Mouse (Mus musculus): ENCODE measurements around the gene Slc6a11.

DNA sequence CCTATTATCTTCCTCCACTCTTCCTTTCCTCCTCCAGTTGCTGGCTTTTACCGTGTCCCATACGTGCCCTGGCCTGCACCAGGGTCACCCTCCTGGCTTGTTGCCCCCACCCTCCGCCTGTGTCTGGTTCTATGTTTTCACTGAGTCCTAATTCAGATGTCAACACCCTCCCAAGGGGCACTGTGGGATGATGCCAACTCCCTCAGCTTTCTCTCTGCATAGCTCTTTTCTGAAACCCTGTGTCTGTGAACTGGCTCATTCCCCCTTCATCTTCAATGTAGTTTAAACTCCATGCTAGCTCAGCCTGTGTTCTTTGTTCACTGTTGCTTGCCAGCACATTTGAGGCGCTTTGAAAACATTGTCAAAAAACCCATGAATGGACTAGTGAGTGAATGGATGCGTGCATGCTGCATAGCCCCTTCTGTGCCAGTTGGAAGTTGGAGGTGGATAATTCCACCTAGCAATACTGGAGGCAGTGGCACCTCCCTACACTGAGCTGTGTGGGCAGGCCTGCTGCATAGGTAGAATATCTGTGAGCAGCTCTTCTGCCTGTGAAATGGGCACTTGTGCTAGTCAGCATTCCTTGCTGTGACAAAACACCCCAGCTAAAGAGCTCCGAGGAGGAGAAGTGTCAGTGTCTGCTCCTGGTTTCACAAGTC, 13.5 kb downstream of the Slc6a11 start:
- TF ChIP-seq POLR2A (IDR thresholded peaks at IDR 0.05; ENCODE audit: insufficient read depth, low read depth, low read length): no peak
- TF ChIP-seq CTCF (IDR thresholded peaks at IDR 0.05): no peak
